Mouse (Mus musculus) spleen, adult 2 months (tissue): ENCODE measurements at regions not wholly inside any gene's neighbourhood (a gene's known extent, or its start where the extent isn't known, plus 50 kb on each side); places are given as distances from the start of the nearest gene placed in this dataset.

Experiments
- CTCF ChIP-seq: fragments of 200-500 bp; IDR thresholded peaks from 2 replicates; pipeline ENCODE4 v1.5.1; 2011; ENCODE audit warnings: mild to moderate bottlenecking, inconsistent platforms; ENCODE audit not compliant: insufficient read depth, insufficient read length, insufficient replicate concordance; ENCODE audit errors: extremely low read depth
- POLR2A ChIP-seq: fragments of 200-500 bp; IDR thresholded peaks from 2 replicates; pipeline ENCODE4 v1.6.1; 2011; ENCODE audit warnings: low read depth, low read length, inconsistent platforms

DNA sequence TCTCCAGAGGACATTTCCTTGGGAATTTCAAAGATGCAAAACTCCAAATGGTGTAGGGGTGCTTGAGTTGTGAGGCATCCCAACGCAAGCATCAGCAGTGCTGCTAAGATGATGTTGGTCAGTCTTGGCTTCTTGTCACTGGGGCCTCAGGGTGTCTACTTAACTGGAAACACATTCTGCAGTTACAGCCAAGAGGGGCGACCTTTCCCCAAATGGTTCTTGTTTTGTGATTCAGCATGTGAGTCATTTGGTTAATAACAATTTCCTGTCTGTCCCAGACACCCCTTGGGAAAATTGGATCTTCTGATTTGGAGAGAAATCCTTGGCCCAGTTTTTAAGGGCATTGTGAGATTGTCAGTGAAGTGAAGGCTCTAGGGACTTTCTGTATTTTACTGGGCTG lies 1131.3 kb downstream of the Slc22a22 start:
- TF ChIP-seq POLR2A (no peak), CTCF (no peak)
